Mouse (Mus musculus): Measurements from ENCODE around the gene 1700020N01Rik. TPM values are rescaled to one million over a fixed set of nuclear protein-coding genes. Genes with fewer than 3 reads are reported as not detected.
A peak's percentile ranks its signal among the peaks of the same experiment; 100 is the strongest.

1700020N01Rik gene
- polyA plus RNA-seq, 1 experiment from 2014 or later: not detected

GRCm38 (mm10) chr10:21564189-21564588 is 28.8 kb upstream of the 1700020N01Rik start:
- H3K9ac ChIP-seq (replicated peaks): no peak overlapping the region
- no peak for ATAC-seq (ENCODE audit: insufficient number of reproducible peaks, insufficient read depth, low FRiP score, low TSS enrichment, low read depth)
- peaks cover 14% of the 10 kb centered on the region for H3K4me1 ChIP-seq (replicated peaks)
- H3K36me3 ChIP-seq: no peaks in the 10 kb centered on the region
- H3K27me3 ChIP-seq: no peaks in the 10 kb centered on the region
- no peak overlapping the region for H3K4me2 ChIP-seq
- no peaks in the 10 kb centered on the region for H3K9me3 ChIP-seq
- H3K4me3 ChIP-seq (replicated peaks): no peak overlapping the region
- no peak overlapping the region for H3K27ac ChIP-seq
- 90% methylated on average over 5 of the region's 5 CpGs for WGBS

GRCm38 (mm10) chr10:21566074-21566473 is 26.9 kb upstream of the 1700020N01Rik start:
- no peak overlapping the region for H3K9ac ChIP-seq (replicated peaks)
- WGBS: 78% methylated on average over 1 of the region's 1 CpGs

GRCm38 (mm10) chr10:21571615-21572014 is 21.3 kb upstream of the 1700020N01Rik start:
- H3K4me3 ChIP-seq (replicated peaks): no peak overlapping the region
- ATAC-seq (ENCODE audit: insufficient number of reproducible peaks, insufficient read depth, low FRiP score, low TSS enrichment, low read depth): no peak
- H3K9ac ChIP-seq (replicated peaks): no peak overlapping the region
- no peaks in the 10 kb centered on the region for H3K36me3 ChIP-seq
- 90% methylated on average over 4 of the region's 4 CpGs for WGBS
- no peak overlapping the region for H3K4me2 ChIP-seq
- no peak overlapping the region for H3K27ac ChIP-seq
- H3K9me3 ChIP-seq: no peaks in the 10 kb centered on the region
- no peaks in the 10 kb centered on the region for H3K27me3 ChIP-seq
- no peaks in the 10 kb centered on the region for H3K4me1 ChIP-seq (replicated peaks)

More at GRCm38 (mm10) chr10:21566074-21566473, 26.9 kb upstream of the 1700020N01Rik start:
- no peaks in the 10 kb centered on the region for H3K27me3 ChIP-seq
- no peak overlapping the region for H3K4me3 ChIP-seq (replicated peaks)
- H3K27ac ChIP-seq: no peak overlapping the region
- no peaks in the 10 kb centered on the region for H3K9me3 ChIP-seq
- ATAC-seq (ENCODE audit: insufficient number of reproducible peaks, insufficient read depth, low FRiP score, low TSS enrichment, low read depth): no peak
- no peaks in the 10 kb centered on the region for H3K36me3 ChIP-seq
- H3K4me2 ChIP-seq: no peak overlapping the region
- H3K4me1 ChIP-seq (replicated peaks): no peaks in the 10 kb centered on the region

GRCm38 (mm10) chr10:21573713-21574112 is 19.2 kb upstream of the 1700020N01Rik start:
- Histone ChIP-seq H3K27ac (no peak overlapping the region), H3K36me3 (no peaks in the 10 kb centered on the region), H3K4me1 (replicated peaks) (no peaks in the 10 kb centered on the region), H3K9me3 (no peaks in the 10 kb centered on the region), H3K4me3 (replicated peaks) (no peak overlapping the region), H3K27me3 (no peaks in the 10 kb centered on the region), H3K4me2 (no peak overlapping the region), H3K9ac (replicated peaks) (no peak overlapping the region)
- ATAC-seq (ENCODE audit: insufficient number of reproducible peaks, insufficient read depth, low FRiP score, low TSS enrichment, low read depth): no peak
- 80% methylated on average over 4 of the region's 4 CpGs for WGBS

DNA sequence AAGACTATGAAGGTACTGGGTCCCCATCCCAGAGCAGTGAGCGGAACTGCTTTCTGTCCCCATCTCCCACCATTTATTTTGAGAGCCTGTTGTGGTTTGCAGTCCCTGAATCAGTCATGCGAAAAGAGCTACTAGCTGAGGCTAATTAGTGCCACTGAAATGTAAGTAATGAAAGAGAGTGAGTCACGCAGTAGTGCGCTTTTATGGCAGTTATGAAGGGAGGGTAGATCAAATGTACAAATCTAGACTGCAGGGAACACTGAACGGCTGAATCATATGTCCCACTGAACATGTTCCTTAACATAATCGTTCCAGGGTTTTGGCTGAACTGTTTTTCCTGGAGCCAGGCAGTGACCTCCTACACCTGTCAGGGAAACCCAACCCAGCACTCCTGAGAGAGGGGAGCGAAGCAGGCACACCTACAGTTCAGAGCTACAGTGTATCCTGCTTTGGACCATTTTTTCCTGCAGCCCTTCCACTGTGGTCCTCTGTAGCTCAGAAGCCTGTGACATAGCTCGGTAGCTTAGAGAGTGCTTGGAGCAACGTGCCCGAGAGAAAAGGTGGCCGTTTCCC is 17.1 kb upstream of the 1700020N01Rik start:
- H3K9me3 ChIP-seq: no peaks in the 10 kb centered on the region
- no peak overlapping the region for H3K9ac ChIP-seq (replicated peaks)
- no peaks in the 10 kb centered on the region for H3K4me1 ChIP-seq (replicated peaks)
- no peak overlapping the region for H3K4me3 ChIP-seq (replicated peaks)
- no peaks in the 10 kb centered on the region for H3K27me3 ChIP-seq
- WGBS: 75% methylated on average over 11 of the region's 11 CpGs
- ATAC-seq (ENCODE audit: insufficient number of reproducible peaks, insufficient read depth, low FRiP score, low TSS enrichment, low read depth): no peak
- H3K27ac ChIP-seq: no peak overlapping the region
- H3K36me3 ChIP-seq: no peaks in the 10 kb centered on the region
- H3K4me2 ChIP-seq: no peak overlapping the region

DNA sequence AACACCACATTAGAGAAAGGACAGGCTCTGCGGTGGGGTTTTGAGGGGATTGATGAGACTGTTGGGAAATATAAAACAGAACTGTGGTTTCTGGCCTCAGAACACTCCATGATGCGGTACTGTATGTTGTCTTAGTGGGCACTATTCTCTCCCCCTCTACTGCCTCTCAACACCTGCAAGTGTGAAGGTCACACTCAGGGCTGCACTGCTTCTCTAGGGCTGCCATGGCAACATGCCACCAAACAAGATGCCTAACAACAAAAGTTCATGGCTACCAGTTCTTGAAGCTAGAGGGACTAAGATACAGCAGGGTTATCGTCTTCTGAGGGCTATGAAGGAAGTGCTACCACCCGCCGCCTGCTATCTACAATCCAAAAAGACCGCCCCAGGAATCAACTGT is 15.1 kb upstream of the 1700020N01Rik start:
- WGBS: 92% methylated on average over 6 of the region's 6 CpGs
- H3K27me3 ChIP-seq: no peaks in the 10 kb centered on the region
- H3K4me1 ChIP-seq (replicated peaks): no peaks in the 10 kb centered on the region
- no peak overlapping the region for H3K9ac ChIP-seq (replicated peaks)
- H3K4me2 ChIP-seq: no peak overlapping the region
- no peak overlapping the region for H3K27ac ChIP-seq
- no peaks in the 10 kb centered on the region for H3K36me3 ChIP-seq
- ATAC-seq (ENCODE audit: insufficient number of reproducible peaks, insufficient read depth, low FRiP score, low TSS enrichment, low read depth): no peak
- H3K4me3 ChIP-seq (replicated peaks): no peak overlapping the region
- no peaks in the 10 kb centered on the region for H3K9me3 ChIP-seq

DNA sequence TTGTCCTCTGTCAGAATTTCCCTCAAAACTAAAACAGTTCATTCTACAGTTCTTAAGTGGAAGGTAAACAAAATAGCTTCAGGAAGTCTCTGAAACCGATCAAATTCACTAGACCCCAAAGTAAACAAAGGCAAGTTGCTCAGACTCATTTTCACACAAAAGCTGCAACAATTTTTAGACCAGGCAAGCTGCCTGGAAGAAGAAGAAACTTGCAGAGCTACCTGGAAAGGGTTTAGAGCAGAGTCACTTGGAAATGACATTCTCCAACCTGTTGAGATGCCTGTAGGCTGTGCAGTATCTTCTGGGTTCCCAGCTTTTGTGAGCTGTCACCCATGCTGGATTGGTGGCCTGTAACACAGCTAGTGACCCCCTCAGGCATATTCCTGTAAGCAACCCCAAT is 11.4 kb upstream of the 1700020N01Rik start:
- ATAC-seq (ENCODE audit: insufficient number of reproducible peaks, insufficient read depth, low FRiP score, low TSS enrichment, low read depth): no peak
- Histone ChIP-seq H3K9me3 (no peaks in the 10 kb centered on the region), H3K4me2 (no peak overlapping the region), H3K9ac (replicated peaks) (no peak overlapping the region), H3K4me1 (replicated peaks) (no peaks in the 10 kb centered on the region), H3K27ac (no peak overlapping the region), H3K27me3 (no peaks in the 10 kb centered on the region), H3K4me3 (replicated peaks) (no peak overlapping the region), H3K36me3 (no peaks in the 10 kb centered on the region)
- 80% methylated on average over 1 of the region's 1 CpGs for WGBS

- no peaks in the 10 kb centered on the region for H3K27me3 ChIP-seq
- H3K4me1 ChIP-seq (replicated peaks): no peaks in the 10 kb centered on the region
- H3K9me3 ChIP-seq: no peaks in the 10 kb centered on the region
- H3K4me2 ChIP-seq: no peak overlapping the region
- no peak overlapping the region for H3K4me3 ChIP-seq (replicated peaks)
- 47% methylated on average over 2 of the region's 2 CpGs for WGBS
- no peak overlapping the region for H3K27ac ChIP-seq
- H3K36me3 ChIP-seq: no peaks in the 10 kb centered on the region
- H3K9ac ChIP-seq (replicated peaks): no peak overlapping the region
- ATAC-seq (ENCODE audit: insufficient number of reproducible peaks, insufficient read depth, low FRiP score, low TSS enrichment, low read depth): no peak
These were observed 5.9 kb upstream of the 1700020N01Rik start for GRCm38 (mm10) chr10:21587041-21587440.

GRCm38 (mm10) chr10:21588007-21588852 is 4.7 kb upstream of the 1700020N01Rik start:
- H3K27me3 ChIP-seq: no peaks in the 10 kb centered on the region
- no peak overlapping the region for H3K4me2 ChIP-seq
- H3K4me1 ChIP-seq (replicated peaks): no peaks in the 10 kb centered on the region
- H3K9ac ChIP-seq (replicated peaks): no peak overlapping the region
- WGBS: 82% methylated on average over 4 of the region's 4 CpGs
- H3K27ac ChIP-seq: no peak overlapping the region
- no peak for ATAC-seq (ENCODE audit: insufficient number of reproducible peaks, insufficient read depth, low FRiP score, low TSS enrichment, low read depth)
- no peak overlapping the region for H3K4me3 ChIP-seq (replicated peaks)
- no peaks in the 10 kb centered on the region for H3K36me3 ChIP-seq
- H3K9me3 ChIP-seq: no peaks in the 10 kb centered on the region

GRCm38 (mm10) chr10:21600931-21601330 is 8.0 kb downstream of the 1700020N01Rik start:
- Histone ChIP-seq H3K9me3 (no peaks in the 10 kb centered on the region), H3K4me2 (no peak overlapping the region), H3K27me3 (no peaks in the 10 kb centered on the region), H3K27ac (no peak overlapping the region), H3K4me1 (replicated peaks) (0 out of 2 replicates have a peak, but pooled peaks cover 19% of the 10 kb centered on the region), H3K4me3 (replicated peaks) (no peak overlapping the region), H3K9ac (replicated peaks) (no peak overlapping the region), H3K36me3 (no peaks in the 10 kb centered on the region)
- ATAC-seq (ENCODE audit: insufficient number of reproducible peaks, insufficient read depth, low FRiP score, low TSS enrichment, low read depth): no peak
- WGBS: 32% methylated on average over 5 of the region's 5 CpGs

DNA sequence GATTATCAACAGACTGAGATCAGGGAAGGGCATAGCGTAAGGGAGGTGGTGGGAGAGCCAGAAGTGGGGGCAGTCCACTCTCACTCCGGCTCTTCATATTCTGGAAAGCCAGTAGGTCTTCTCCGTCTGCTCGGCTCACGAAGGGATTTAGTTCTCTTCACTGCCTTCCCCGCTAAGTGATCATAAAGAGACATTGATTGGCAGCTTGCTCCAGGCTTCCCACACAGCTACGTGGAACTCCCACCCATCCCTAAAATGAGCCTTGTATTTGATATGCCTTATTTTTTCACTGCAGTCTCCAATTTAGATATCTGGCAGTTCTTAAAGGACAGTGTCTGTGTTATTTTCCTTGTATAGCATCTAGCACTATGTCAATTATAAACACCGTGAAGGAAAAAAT is 11.5 kb downstream of the 1700020N01Rik start:
- H3K4me3 ChIP-seq (replicated peaks): no peak overlapping the region
- H3K9me3 ChIP-seq: no peaks in the 10 kb centered on the region
- 83% methylated on average over 8 of the region's 8 CpGs for WGBS
- no peak overlapping the region for H3K9ac ChIP-seq (replicated peaks)
- H3K27me3 ChIP-seq: no peaks in the 10 kb centered on the region
- no peak overlapping the region for H3K4me2 ChIP-seq
- ATAC-seq (ENCODE audit: insufficient number of reproducible peaks, insufficient read depth, low FRiP score, low TSS enrichment, low read depth): no peak
- 0 out of 2 replicates have a peak overlapping the region, but pooled peaks have one; percentile 35 for H3K27ac ChIP-seq
- no peaks in the 10 kb centered on the region for H3K36me3 ChIP-seq
- H3K4me1 ChIP-seq (replicated peaks): peaks cover 24% of the 10 kb centered on the region

Data from limb, embryonic 12.5 days (tissue).